Mouse (Mus musculus) intestine, embryonic 16.5 days (tissue): Measurements from ENCODE around the gene Ccnt1. TPM values are rescaled to one million over a fixed set of nuclear protein-coding genes. Genes with fewer than 3 reads are reported as not detected.

Experiments
- ATAC-seq: fragments of 200-750 bp; cut with Nextera tagmentation; 2 replicates; pipeline ENCODE4 v1.8.0; 2017; ENCODE audit warnings: moderate TSS enrichment, moderate library complexity
- H3K27ac ChIP-seq: fragments of 300-500 bp; sonication (generic); 2 replicates; pipeline ENCODE4 v1.5.1; 2014; ENCODE audit warnings: mild to moderate bottlenecking, low read length
- H3K27me3 ChIP-seq: fragments of 300-500 bp; sonication (generic); replicated peaks from 2 replicates; pipeline ENCODE4 v1.6.1; 2014; ENCODE audit warnings: low read length, control low read depth, mixed read lengths; ENCODE audit not compliant: control insufficient read depth, insufficient read depth
- H3K36me3 ChIP-seq: fragments of 300-500 bp; sonication (generic); 2 replicates; pipeline ENCODE4 v1.6.1; 2014; ENCODE audit warnings: low read length, control low read depth; ENCODE audit not compliant: control insufficient read depth, insufficient read depth
- H3K4me1 ChIP-seq: fragments of 300-500 bp; sonication (generic); 2 replicates; pipeline ENCODE4 v1.6.1; 2014; ENCODE audit warnings: low read length, control low read depth, mixed read lengths; ENCODE audit not compliant: control insufficient read depth, insufficient read depth
- H3K4me2 ChIP-seq: fragments of 300-500 bp; sonication (generic); 2 replicates; pipeline ENCODE4 v1.6.1; 2014; ENCODE audit warnings: low read depth, low read length, control low read depth
- H3K4me3 ChIP-seq: fragments of 300-500 bp; sonication (generic); 2 replicates; pipeline ENCODE4 v1.5.1; 2014; ENCODE audit warnings: mild to moderate bottlenecking, low read length
- H3K9ac ChIP-seq: fragments of 300-500 bp; sonication (generic); 2 replicates; pipeline ENCODE4 v1.6.1; 2014; ENCODE audit warnings: low read depth, low read length
- H3K9me3 ChIP-seq: fragments of 300-500 bp; sonication (generic); 2 replicates; pipeline ENCODE4 v1.6.1; 2016; ENCODE audit warnings: low read length, control low read depth; ENCODE audit not compliant: control insufficient read depth
- WGBS: fragments of 180-500 bp; shearing (Covaris S2); extraction: QIAGEN DNeasy Blood & Tissue Kit; methylation state at CpG from one replicate; pipeline ENCODE4 v1.1.7; 2014; 5-methylcytosine and 5-hydroxymethylcytosine counted together
- microRNA-seq: library from miRNA; unstranded; fragments of <30 nt; microRNA quantifications from one replicate; pipeline ENCODE4, GENCODE M21; 2016
- polyA plus RNA-seq: library from polyadenylated mRNA; unstranded; fragments of >200 nt; fragmentation: Nextera tagmentation; extraction: Ambion mirVana; gene quantifications from 2 replicates; pipeline ENCODE4 v1.2.1, GENCODE M21; 2015

Gene Ccnt1
- polyA plus RNA-seq, 1 experiment from 2014 or later, result 43.7 TPM

GRCm38 (mm10) chr15:98491332-98491731, 79.4 kb downstream of the Ccnt1 start:
- 47% methylated on average over 2 of the region's 2 CpGs for WGBS
- ATAC-seq, result no peak
- Histone ChIP-seq H3K4me3 (no peak overlapping the region), H3K4me1 (no peaks in the 10 kb centered on the region), H3K27ac (no peak overlapping the region), H3K9ac (no peak overlapping the region), H3K36me3 (no peaks in the 10 kb centered on the region), H3K9me3 (no peaks in the 10 kb centered on the region), H3K27me3 (no peaks in the 10 kb centered on the region), H3K4me2 (no peak overlapping the region)

Small RNA genes lying within 50 kb of the gene (microRNA-seq; reads per million reads assigned to microRNA genes)
- not detected for gene Mir1291

Other genes starting within 250 kb of the Ccnt1 start
- gene Olfr284, start 229.9 kb downstream of the Ccnt1 start, polyA plus RNA-seq, result not detected in 2 replicates
- not detected in 2 replicates for gene Olfr283, start 190.0 kb downstream of the Ccnt1 start, polyA plus RNA-seq
- gene Olfr282, start 139.7 kb downstream of the Ccnt1 start, polyA plus RNA-seq, result not detected in 2 replicates
- not detected in 2 replicates for gene Olfr281, start 118.3 kb downstream of the Ccnt1 start, polyA plus RNA-seq
- not detected in 2 replicates for gene OR5BS1P, start 101.0 kb downstream of the Ccnt1 start, polyA plus RNA-seq
- 0.31 TPM in 1 of 2 replicates, not detected in the other for gene Lalba, start 88.2 kb downstream of the Ccnt1 start, polyA plus RNA-seq
- gene Olfr279, start 78.5 kb downstream of the Ccnt1 start, polyA plus RNA-seq, result not detected in 2 replicates
- 67.2 and 69.6 TPM in 2 replicates for gene Kansl2, start 36.7 kb downstream of the Ccnt1 start, polyA plus RNA-seq
- gene 4930415O20Rik, start 81 bp upstream of the Ccnt1 start, polyA plus RNA-seq, result 0.43 TPM in 1 of 2 replicates, not detected in the other
- gene Adcy6, start 39.2 kb upstream of the Ccnt1 start, polyA plus RNA-seq, result 17.1 and 18.8 TPM in 2 replicates
- gene Cacnb3, start 59.9 kb upstream of the Ccnt1 start, polyA plus RNA-seq, result 20.3 and 22.8 TPM in 2 replicates
- 15.6 and 17.6 TPM in 2 replicates for gene Ddx23, start 92.0 kb upstream of the Ccnt1 start, polyA plus RNA-seq
- gene Rnd1, start 106.5 kb upstream of the Ccnt1 start, polyA plus RNA-seq, result 0.95 and 1.1 TPM in 2 replicates
- 0.66 and 0.70 TPM in 2 replicates for gene Ccdc65, start 137.3 kb upstream of the Ccnt1 start, polyA plus RNA-seq
- gene Fkbp11, start 157.3 kb upstream of the Ccnt1 start, polyA plus RNA-seq, result 96.8 and 108 TPM in 2 replicates
- gene Arf3, start 192.3 kb upstream of the Ccnt1 start, polyA plus RNA-seq, result 35.4 and 40.1 TPM in 2 replicates
- gene Wnt10b, start 207.2 kb upstream of the Ccnt1 start, polyA plus RNA-seq, result 0.09 TPM in 1 of 2 replicates, not detected in the other
- gene Wnt1, start 218.9 kb upstream of the Ccnt1 start, polyA plus RNA-seq, result not detected in 2 replicates
- gene Ddn, start 238.6 kb upstream of the Ccnt1 start, polyA plus RNA-seq, result not detected in 2 replicates